Mouse (Mus musculus): ENCODE measurements around the gene Awat1. TPM values are rescaled to one million over a fixed set of nuclear protein-coding genes. Genes with fewer than 3 reads are reported as not detected.

The Awat1 gene
- polyA plus RNA-seq (2012; rRNA removed; ENCODE audit: low replicate concordance), result 2.7 TPM in 1 of 2 replicates, not detected in the other

GRCm38 (mm10) chrX:100571951-100572350 is at the start of gene Awat1:
Gene Awat1 (plus strand): TSS chrX:100572251.

GRCm38 (mm10) chrX:100524471-100524870 is 47.6 kb upstream of the Awat1 start, which contains the start of gene Dgat2l6:
Gene Dgat2l6 (plus strand): TSS chrX:100524838.

DNA sequence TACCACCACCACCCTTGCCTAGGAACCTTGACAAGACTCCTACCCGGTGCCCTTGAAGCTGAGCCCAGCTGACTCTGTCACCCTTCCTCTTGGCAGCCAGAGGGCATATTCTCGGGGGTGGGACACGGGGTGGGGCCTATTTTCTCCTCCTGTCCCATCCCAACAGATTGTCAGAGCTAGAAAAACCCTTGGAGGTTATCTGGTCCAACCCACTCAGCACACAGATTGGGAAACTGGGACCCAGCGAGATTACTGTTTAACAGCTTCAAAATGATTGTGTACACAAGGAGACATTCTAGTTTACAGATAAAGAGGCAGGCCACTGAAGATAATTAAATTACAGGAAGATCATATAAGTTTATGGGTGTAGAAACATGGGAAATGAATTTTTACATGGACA is 22.7 kb downstream of the Awat1 start, which contains the start of gene P2ry4:
P2ry4 (minus strand) TSS at position 79 of the 400 bp plus-strand sequence.

GRCm38 (mm10) chrX:100605314-100605713 is 33.3 kb downstream of the Awat1 start, which contains the start of gene Arr3:
Gene Arr3 (plus strand): TSS chrX:100605497.

GRCm38 (mm10) chrX:100625546-100625801 is 53.4 kb downstream of the Awat1 start, which contains the start of gene Kif4:
Gene Kif4 (plus strand): TSS chrX:100625737.

GRCm38 (mm10) chrX:100625802-100626793 is 54.0 kb downstream of the Awat1 start, which contains the start of gene Pdzd11:
Gene Pdzd11 (minus strand): TSS chrX:100626568.

Other genes with a start within 250 kb of the Awat1 start
- gene Otud6a, start 143.2 kb upstream of the Awat1 start, polyA plus RNA-seq (2012; rRNA removed; ENCODE audit: low replicate concordance), result not detected in 2 replicates
- gene Awat2, start 129.5 kb upstream of the Awat1 start, polyA plus RNA-seq (2012; rRNA removed; ENCODE audit: low replicate concordance), result 0.56 and 1.7 TPM in 2 replicates
- 12.5 and 29.6 TPM in 2 replicates for gene Igbp1, start 78.0 kb upstream of the Awat1 start, polyA plus RNA-seq (2012; rRNA removed; ENCODE audit: low replicate concordance)
- 0.47 TPM in 1 of 2 replicates, not detected in the other for gene Dgat2l6, start 47.4 kb upstream of the Awat1 start, polyA plus RNA-seq (2012; rRNA removed; ENCODE audit: low replicate concordance)
- gene P2ry4, start 22.6 kb downstream of the Awat1 start, polyA plus RNA-seq (2012; rRNA removed; ENCODE audit: low replicate concordance), result 0.08 and 0.27 TPM in 2 replicates
- gene Arr3, start 33.2 kb downstream of the Awat1 start, polyA plus RNA-seq (2012; rRNA removed; ENCODE audit: low replicate concordance), result not detected in 2 replicates
- gene Kif4, start 53.5 kb downstream of the Awat1 start, polyA plus RNA-seq (2012; rRNA removed; ENCODE audit: low replicate concordance), result 0.17 and 0.37 TPM in 2 replicates
- gene Pdzd11, start 54.3 kb downstream of the Awat1 start, polyA plus RNA-seq (2012; rRNA removed; ENCODE audit: low replicate concordance), result 10.2 and 17.8 TPM in 2 replicates
- gene Gdpd2, start 157.6 kb downstream of the Awat1 start, polyA plus RNA-seq (2012; rRNA removed; ENCODE audit: low replicate concordance), result 1.2 and 4.5 TPM in 2 replicates
- gene Dlg3, start 195.5 kb downstream of the Awat1 start, polyA plus RNA-seq (2012; rRNA removed; ENCODE audit: low replicate concordance), result 5.3 and 8.4 TPM in 2 replicates